Mouse (Mus musculus) retina, embryonic 14.5 days (tissue): ENCODE measurements around the gene Slc16a8.

Experiments used
- DNase-seq: peaks from one replicate; pipeline ENCODE4 v3.0.0-alpha.2; 2015; ENCODE audit warnings: low spot score

Gene Slc16a8

GRCm38 (mm10) chr15:79254661-79255060 lies at the start of gene Slc16a8:
Gene Slc16a8 (minus strand): TSS chr15:79254761.
- DNase-seq: no peak

DNA sequence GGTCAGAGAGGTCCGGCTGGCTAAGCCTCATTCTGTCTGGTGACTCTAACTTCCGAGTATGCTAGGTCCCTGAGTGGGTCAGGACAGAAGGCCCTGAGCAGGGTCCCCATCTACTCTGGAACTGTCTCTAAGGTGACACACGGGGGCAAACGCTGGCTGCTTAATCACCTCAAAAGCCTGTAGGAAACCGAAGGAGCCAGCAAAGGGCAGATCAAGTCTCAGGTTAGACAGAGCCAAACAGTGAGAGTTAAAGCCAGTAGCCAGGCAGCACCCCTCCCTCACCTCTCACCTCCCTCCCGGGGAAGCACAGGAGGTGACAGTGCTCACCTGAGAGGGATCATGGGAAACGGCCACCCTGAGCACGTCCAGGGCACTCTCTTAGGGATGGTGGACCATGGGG lies 49.2 kb upstream of the Slc16a8 start:
- DNase-seq: no peak

DNA sequence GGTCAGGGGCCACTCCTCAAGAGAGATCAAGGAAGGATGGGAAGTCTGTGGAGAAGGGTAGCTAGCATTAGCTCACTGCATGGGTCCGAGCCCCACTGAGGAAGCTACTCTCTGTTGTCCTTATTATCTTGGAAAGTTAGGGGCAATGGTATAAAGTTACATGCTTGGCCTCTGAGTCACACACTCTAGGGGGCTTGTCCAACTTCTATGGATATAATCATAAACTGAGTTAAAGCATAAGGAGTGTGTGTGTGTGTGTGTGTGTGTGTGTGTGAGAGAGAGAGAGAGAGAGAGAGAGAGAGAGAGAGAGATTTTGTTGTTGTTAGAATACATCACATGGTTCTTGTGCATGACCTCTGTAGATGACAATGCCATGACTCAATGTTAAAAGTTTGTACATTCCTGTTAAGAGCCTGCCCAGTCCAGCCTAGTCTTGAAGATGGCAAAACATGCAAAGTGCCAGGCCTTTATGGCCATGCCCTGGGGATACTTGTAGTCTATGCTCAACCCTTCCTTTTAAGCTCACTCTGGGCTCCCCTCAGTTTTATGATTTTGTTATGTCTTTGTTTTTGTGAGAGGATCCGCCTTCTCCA lies 45.1 kb upstream of the Slc16a8 start:
- DNase-seq: no peak

GRCm38 (mm10) chr15:79298553-79298952 lies 44.0 kb upstream of the Slc16a8 start:
- no peak for DNase-seq

DNA sequence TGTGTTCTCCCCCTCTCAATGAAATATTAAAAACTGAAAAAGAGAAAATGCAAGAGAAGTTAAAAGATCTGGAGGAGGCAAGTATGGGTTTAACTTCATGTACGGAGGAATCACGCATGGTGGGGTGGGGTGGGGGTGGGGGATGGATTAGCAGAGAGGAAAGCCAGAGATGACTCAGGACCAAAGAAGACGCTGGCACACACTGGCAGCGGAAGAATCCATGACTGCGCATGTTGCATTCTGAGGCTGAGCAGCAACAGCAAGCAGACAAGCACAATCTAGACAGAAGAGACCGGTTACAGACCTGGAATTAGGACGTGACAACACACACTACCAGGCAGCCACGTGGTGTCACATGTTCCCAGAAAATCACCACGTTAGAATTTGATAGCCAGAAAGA lies 38.2 kb upstream of the Slc16a8 start:
- no peak for DNase-seq

DNA sequence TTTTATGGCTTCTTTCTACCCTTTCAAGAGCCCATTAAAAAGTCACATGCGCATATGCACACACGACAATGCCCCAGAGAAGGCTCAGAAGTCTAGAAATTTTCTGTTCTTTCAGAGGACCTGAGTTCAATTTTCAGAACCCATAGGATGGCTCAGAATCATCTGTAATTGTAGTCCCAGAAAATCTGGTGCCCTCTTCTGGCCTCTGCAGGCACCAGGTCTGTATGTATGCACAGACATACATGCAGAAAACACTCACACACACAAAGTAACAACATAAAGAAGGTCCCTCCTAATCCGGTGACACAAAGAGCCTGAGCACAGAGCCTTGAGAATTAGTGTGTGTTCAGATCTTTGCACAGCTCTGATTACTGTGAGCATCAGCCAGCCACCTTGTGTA lies 35.8 kb upstream of the Slc16a8 start:
- DNase-seq: no peak

DNA sequence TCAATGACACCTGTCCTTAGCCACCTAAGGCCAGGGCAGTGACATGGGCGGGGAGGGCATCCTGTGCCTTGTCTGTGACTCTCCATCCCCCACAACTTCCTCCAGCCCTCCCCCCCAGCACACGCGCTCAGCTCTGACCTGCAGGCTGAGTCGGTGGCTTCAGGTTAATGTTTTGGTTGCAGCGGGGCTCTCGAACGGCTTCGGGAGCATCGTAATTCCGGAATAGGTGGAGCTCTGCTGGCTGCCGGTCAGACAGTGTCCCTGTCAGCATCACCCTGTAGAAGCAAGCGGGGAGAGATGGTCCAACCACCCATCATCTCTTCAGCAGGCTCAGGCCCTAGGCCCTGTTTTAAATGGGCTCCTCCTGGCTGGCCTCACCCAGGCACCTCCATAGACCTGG lies 34.9 kb upstream of the Slc16a8 start:
- no peak for DNase-seq

DNA sequence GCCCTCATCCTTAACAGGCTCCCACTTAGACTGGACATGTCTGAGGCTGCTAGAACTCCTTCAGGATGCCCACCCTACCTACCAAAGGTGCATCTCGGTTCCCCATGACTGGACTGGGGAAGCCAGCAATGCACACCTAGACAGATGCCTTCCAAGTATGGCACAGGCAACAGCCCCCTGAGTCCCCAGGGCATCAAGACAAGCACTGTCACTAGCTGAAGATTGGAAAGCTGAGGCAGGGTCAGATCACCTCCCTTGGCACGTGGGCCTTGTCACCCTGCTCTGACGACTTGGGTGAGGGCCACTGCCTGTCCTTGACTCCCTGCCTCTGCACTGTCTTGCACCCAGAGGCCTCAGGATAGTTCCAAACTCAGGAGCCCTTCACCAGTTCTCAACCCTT lies 33.8 kb upstream of the Slc16a8 start:
- DNase-seq: no peak

GRCm38 (mm10) chr15:79287091-79287490 lies 32.5 kb upstream of the Slc16a8 start:
- no peak for DNase-seq

DNA sequence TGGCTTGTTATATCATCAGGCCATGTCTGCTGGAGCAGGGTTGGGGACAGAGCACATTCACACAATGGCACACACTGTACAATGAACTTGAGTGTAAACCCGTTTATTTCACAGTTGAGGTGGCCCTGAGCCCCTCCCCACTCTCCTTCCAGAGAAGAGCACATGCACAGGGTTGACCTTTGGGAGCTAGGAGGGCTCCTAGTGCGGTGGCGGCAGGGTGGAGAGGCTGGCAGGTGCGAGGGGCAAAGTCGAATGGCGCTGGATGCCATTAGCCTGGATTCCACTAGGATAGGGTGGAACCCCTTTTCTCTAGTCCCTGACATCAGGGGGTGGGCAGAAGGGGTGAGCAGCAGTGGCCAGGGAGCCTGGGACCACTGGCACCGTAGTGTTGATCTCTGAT lies 31.6 kb upstream of the Slc16a8 start:
- no peak for DNase-seq

DNA sequence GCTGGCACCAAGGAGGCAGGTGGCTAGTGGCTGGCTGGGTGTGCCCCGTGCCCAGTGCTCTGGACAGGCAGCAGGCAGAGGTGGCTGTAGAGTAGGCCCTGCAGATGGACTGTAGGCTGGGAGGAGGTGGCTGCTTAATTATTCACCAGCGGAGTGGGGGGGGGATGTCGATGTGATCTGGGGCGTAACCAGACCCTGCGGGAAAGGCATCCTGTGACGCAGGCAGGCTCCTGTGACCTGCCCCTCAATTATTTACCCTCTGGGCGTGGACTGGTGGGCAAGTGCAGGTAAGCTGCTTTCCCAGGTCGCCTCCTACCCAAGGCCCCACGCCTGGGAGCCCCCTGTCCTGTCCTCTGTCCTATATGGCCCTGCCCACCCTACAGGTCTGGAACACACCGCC lies 30.8 kb upstream of the Slc16a8 start, which contains the start of gene Baiap2l2:
TSS of gene Baiap2l2 (minus strand) at position 139 of the 400 bp plus-strand sequence.
- DNase-seq: no peak

GRCm38 (mm10) chr15:79283371-79283770 lies 28.8 kb upstream of the Slc16a8 start:
- DNase-seq: no peak

DNA sequence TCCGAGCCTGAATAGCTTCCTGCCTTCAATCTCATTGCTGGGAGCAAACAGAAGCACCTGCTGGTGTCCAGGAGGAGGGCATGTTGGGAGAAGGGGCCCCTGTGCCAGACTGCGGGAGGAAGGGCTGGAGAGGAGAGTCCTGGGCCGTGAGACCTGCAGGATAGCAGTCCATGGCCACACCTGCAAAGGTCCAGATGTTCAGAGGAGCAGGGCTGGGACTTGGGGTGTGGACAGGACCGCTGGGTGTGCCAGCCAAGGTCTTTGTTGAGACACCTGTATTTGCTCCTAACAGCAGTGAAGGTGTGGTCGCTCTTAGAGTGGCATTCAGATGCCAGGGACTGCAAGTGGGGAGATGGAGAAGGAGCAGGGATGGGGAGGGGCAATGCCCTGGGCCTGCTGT lies 27.9 kb upstream of the Slc16a8 start:
- no peak for DNase-seq

- DNase-seq: peak; percentile 32
Observed at GRCm38 (mm10) chr15:79281389-79281788, 26.8 kb upstream of the Slc16a8 start.

DNA sequence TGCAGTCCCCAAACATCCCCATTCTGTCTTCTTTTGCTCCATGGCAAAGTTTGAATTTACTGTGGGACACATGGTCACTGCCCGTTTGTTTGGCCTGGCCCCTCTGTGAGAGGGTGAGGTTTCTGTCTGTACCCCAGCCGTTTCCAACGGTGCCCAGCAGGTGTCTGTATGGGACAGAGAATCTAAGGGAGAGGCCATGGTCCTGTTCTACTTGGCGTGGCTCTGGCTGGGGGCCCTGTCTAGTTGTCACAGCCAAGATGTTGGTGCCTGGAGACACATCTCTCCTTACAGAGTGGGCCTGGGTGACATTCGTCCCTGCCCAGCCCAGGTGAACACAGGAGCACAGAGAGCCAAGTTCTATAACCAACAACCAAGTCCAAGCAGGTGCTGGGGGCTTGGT lies 26.3 kb upstream of the Slc16a8 start:
- DNase-seq: no peak

DNA sequence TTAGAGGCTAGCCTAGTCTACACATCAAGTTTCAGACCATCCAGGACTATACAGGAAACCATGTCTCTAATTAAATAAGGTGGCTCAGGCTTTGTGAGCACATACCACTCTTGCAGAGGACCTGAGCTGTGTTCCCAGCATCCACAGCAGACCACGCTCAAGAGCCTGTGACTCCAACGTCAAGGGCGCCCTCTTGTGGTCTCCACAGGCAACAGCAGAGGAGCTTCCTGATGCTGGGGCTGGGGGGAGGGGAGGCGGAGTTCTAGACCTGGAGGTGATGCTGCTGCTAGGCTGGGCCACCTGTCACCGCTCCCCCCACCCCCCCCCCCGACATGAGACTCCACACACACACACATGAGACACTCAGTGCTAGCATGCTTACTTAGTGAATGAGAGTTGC lies 25.6 kb upstream of the Slc16a8 start:
- DNase-seq: peak; percentile 52

- DNase-seq: no peak
Observed at GRCm38 (mm10) chr15:79277728-79278127, 23.2 kb upstream of the Slc16a8 start.

DNA sequence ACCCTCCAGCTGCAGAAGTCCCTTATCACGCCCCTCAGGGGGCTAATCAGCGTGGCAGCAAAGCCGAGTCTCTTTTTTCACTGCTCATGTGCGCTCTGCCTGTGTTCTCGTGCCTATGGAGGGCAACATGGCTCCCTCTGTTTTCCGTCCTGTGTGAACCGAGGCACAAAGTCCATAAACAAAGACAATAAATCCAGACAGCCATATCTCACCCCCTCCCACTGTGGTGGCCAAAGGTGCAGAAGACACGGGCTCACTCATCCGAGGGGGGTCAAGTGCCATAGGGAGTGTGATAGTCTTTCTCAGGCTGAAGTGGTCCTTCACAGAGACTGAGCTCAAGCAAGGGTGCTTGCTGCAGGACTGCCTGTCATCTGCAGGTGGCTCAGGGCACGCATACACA lies 18.5 kb upstream of the Slc16a8 start:
- no peak for DNase-seq

GRCm38 (mm10) chr15:79271124-79271746 lies 16.7 kb upstream of the Slc16a8 start:
- peak; percentile 84 for DNase-seq

- DNase-seq: peak; percentile 78
Observed at GRCm38 (mm10) chr15:79270317-79271123, 16.0 kb upstream of the Slc16a8 start.

DNA sequence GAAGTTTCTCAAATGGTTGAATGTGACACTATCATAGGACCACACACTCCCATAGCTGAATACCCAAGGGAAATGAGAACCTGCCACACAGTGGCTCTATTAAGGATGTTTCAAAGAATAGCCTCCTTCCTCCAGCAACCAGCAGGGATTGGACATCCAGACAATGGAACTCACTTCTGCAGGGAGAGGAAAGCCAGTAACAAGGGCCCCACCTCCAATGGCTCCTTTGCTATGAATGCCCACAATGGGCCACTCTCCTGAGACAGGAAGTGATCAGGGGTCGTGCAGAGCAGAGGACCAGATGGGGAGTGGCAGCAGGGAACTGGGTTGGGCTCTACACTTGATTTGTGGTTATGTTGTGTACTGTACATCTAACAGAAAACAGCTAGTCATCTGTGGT lies 14.0 kb upstream of the Slc16a8 start:
- no peak for DNase-seq

GRCm38 (mm10) chr15:79265384-79265783 lies 10.8 kb upstream of the Slc16a8 start:
- no peak for DNase-seq

GRCm38 (mm10) chr15:79263726-79264125 lies 9.2 kb upstream of the Slc16a8 start:
- DNase-seq: no peak
